Mouse (Mus musculus): Measurements from ENCODE around the gene Krcc1.

DNA sequence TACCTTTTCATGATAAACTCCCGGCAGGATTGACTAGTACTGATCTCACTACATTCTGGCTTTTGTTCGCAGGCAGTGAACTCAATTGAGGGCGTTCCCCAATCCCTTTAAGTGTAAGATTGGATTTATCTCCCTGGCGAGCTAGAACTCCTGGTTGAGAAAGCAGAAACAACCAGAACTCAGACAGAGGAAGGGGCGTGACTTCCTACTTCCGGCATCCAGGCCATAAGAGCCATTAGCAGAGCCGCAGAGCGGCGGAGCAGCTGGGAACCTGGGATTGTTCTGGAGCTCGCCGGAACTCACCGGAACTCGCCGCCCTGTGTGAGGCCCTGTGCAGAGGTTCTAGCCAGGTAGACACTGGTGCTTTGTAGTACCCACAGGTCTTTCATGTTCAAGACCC is 22.0 kb downstream of the Krcc1 start:
- TF ChIP-seq CTCF (IDR thresholded peaks at IDR 0.05; ENCODE audit: borderline replicate concordance, extremely low read depth, insufficient read depth, insufficient read length): no peak
- TF ChIP-seq POLR2A (IDR thresholded peaks at IDR 0.05; ENCODE audit: borderline replicate concordance, extremely low read depth, insufficient read depth, insufficient read length, poor library complexity, severe bottlenecking): no peak
